Mouse (Mus musculus): ENCODE measurements around the gene Ryr2. TPM values are rescaled to one million over a fixed set of nuclear protein-coding genes. Genes with fewer than 3 reads are reported as not detected.
"Not testable (repeated sequence)": the region's sequence is repeated elsewhere in the genome, so short reads cannot be mapped to it uniquely, and the experiment has no call there.

The Ryr2 gene
- total RNA-seq, 2 experiments from 2014 or later: 142 to 159 TPM

- intact Hi-C loops (cut with DNase I): no loop called here
- DNase-seq (ENCODE audit: low spot score in 2 of 2): no peak
These were observed 269.6 kb downstream of the Ryr2 start for GRCm38 (mm10) chr13:11837152-11837551.

GRCm38 (mm10) chr13:11836304-11837078 lies 270.3 kb downstream of the Ryr2 start:
- DNase-seq (ENCODE audit: low spot score in 2 of 2): no peak

GRCm38 (mm10) chr13:11831210-11831609 lies 275.5 kb downstream of the Ryr2 start:
- intact Hi-C loops (cut with DNase I): no loop called here

More at GRCm38 (mm10) chr13:11836304-11837078, 270.3 kb downstream of the Ryr2 start:
- intact Hi-C loops (cut with DNase I): no loop called here

GRCm38 (mm10) chr13:11825563-11826226 lies 281.1 kb downstream of the Ryr2 start:
- DNase-seq (ENCODE audit: low spot score in 2 of 2): peak in 1 of 2 experiments; percentile 37
- intact Hi-C loops (cut with DNase I): no loop called here

More at GRCm38 (mm10) chr13:11831210-11831609, 275.5 kb downstream of the Ryr2 start:
- DNase-seq (ENCODE audit: low spot score in 2 of 2): no peak

- DNase-seq (ENCODE audit: low spot score in 2 of 2): no peak
- intact Hi-C loops (cut with DNase I): no loop called here
These were observed 288.0 kb downstream of the Ryr2 start for GRCm38 (mm10) chr13:11818723-11819122.

- DNase-seq (ENCODE audit: low spot score in 2 of 2); intact Hi-C loops (cut with DNase I): not testable (repeated sequence)
These were observed 297.4 kb downstream of the Ryr2 start for GRCm38 (mm10) chr13:11809365-11809764.

- intact Hi-C loops (cut with DNase I): no loop called here
- DNase-seq (ENCODE audit: low spot score in 2 of 2): no peak
These were observed 314.2 kb downstream of the Ryr2 start for GRCm38 (mm10) chr13:11792536-11792935.

- DNase-seq (ENCODE audit: low spot score in 2 of 2): no peak
- intact Hi-C loops (cut with DNase I): no loop called here
These were observed 316.2 kb downstream of the Ryr2 start for GRCm38 (mm10) chr13:11790536-11790935.

GRCm38 (mm10) chr13:11782411-11783155 lies 324.2 kb downstream of the Ryr2 start:
- DNase-seq (ENCODE audit: low spot score in 2 of 2): no peak
- intact Hi-C loops (cut with DNase I): no loop called here

GRCm38 (mm10) chr13:11781065-11781464 lies 325.7 kb downstream of the Ryr2 start:
- intact Hi-C loops (cut with DNase I): no loop called here
- no peak for DNase-seq (ENCODE audit: low spot score in 2 of 2)

- intact Hi-C loops (cut with DNase I): no loop called here
- no peak for DNase-seq (ENCODE audit: low spot score in 2 of 2)
These were observed 329.0 kb downstream of the Ryr2 start for GRCm38 (mm10) chr13:11777726-11778125.

- no peak for DNase-seq (ENCODE audit: low spot score in 2 of 2)
- intact Hi-C loops (cut with DNase I): no loop called here
These were observed 334.6 kb downstream of the Ryr2 start for GRCm38 (mm10) chr13:11772173-11772572.

- intact Hi-C loops (cut with DNase I): no loop called here
- no peak for DNase-seq (ENCODE audit: low spot score in 2 of 2)
These were observed 339.8 kb downstream of the Ryr2 start for GRCm38 (mm10) chr13:11766899-11767298.

GRCm38 (mm10) chr13:11763925-11764324 lies 342.8 kb downstream of the Ryr2 start:
- peak; percentile 28 to 42 for DNase-seq (ENCODE audit: low spot score in 2 of 2)
- intact Hi-C loops (cut with DNase I): loop anchor here (5.0 kb wide), 1 partner anchor 343 kb away; the partner anchor contains the start of gene Ryr2

- intact Hi-C loops (cut with DNase I): loop anchor here (5.0 kb wide), 1 partner anchor 344 kb away; the partner anchor contains the start of gene Ryr2
- peak; percentile 56 to 62 for DNase-seq (ENCODE audit: low spot score in 2 of 2)
These were observed 343.6 kb downstream of the Ryr2 start for GRCm38 (mm10) chr13:11763104-11763503.

- peak; percentile 59 to 73 for DNase-seq (ENCODE audit: low spot score in 2 of 2)
- intact Hi-C loops (cut with DNase I): no loop called here
These were observed 348.9 kb downstream of the Ryr2 start for GRCm38 (mm10) chr13:11757894-11758293.

GRCm38 (mm10) chr13:11745479-11745878 lies 361.3 kb downstream of the Ryr2 start:
- no peak for DNase-seq (ENCODE audit: low spot score in 2 of 2)

GRCm38 (mm10) chr13:11738211-11738610 lies 368.5 kb downstream of the Ryr2 start:
- intact Hi-C loops (cut with DNase I): no loop called here
- DNase-seq (ENCODE audit: low spot score in 2 of 2): no peak

More at GRCm38 (mm10) chr13:11745479-11745878, 361.3 kb downstream of the Ryr2 start:
- intact Hi-C loops (cut with DNase I): no loop called here

GRCm38 (mm10) chr13:11716216-11716615 lies 390.5 kb downstream of the Ryr2 start:
- intact Hi-C loops (cut with DNase I): no loop called here
- DNase-seq (ENCODE audit: low spot score in 2 of 2): peak in 1 of 2 experiments; percentile 12

Measured in left cerebral cortex, postnatal 14 days (tissue).